Mouse (Mus musculus) liver, embryonic 12.5 days (tissue): ENCODE results near the gene Ppara. TPM values are rescaled to one million over a fixed set of nuclear protein-coding genes. Genes with fewer than 3 reads are reported as not detected.

Source experiments
- ATAC-seq: fragments of 200-750 bp; cut with Nextera tagmentation; 2 replicates; pipeline ENCODE4 v1.8.0; 2017; ENCODE audit warnings: moderate number of reproducible peaks, mild to moderate bottlenecking, moderate library complexity
- H3K27ac ChIP-seq: fragments of 300-500 bp; sonication (generic); 2 replicates; pipeline ENCODE4 v1.5.1; 2016; ENCODE audit warnings: mild to moderate bottlenecking
- H3K27me3 ChIP-seq: fragments of 300-500 bp; sonication (generic); replicated peaks from 2 replicates; pipeline ENCODE4 v1.6.1; 2016; ENCODE audit warnings: mild to moderate bottlenecking, moderate library complexity
- H3K36me3 ChIP-seq: fragments of 300-500 bp; sonication (generic); 2 replicates; pipeline ENCODE4 v1.6.1; 2016; ENCODE audit warnings: mild to moderate bottlenecking, moderate library complexity
- H3K4me1 ChIP-seq: fragments of 300-500 bp; sonication (generic); 2 replicates; pipeline ENCODE4 v1.6.1; 2016
- H3K4me2 ChIP-seq: fragments of 300-500 bp; sonication (generic); 2 replicates; pipeline ENCODE4 v1.6.1; 2016; ENCODE audit warnings: mild to moderate bottlenecking, moderate library complexity
- H3K4me3 ChIP-seq: fragments of 300-500 bp; sonication (generic); 2 replicates; pipeline ENCODE4 v1.5.1; 2016; ENCODE audit warnings: mild to moderate bottlenecking, moderate library complexity
- H3K9ac ChIP-seq: fragments of 300-500 bp; sonication (generic); 2 replicates; pipeline ENCODE4 v1.6.1; 2016; ENCODE audit warnings: mild to moderate bottlenecking, moderate library complexity
- H3K9me3 ChIP-seq: fragments of 300-500 bp; sonication (generic); replicated peaks from 2 replicates; pipeline ENCODE4 v1.6.1; 2016; ENCODE audit warnings: mild to moderate bottlenecking, moderate library complexity
- WGBS: fragments of 180-500 bp; shearing (Covaris S2); methylation state at CpG from one replicate; pipeline ENCODE4 v1.1.7; 2016; ENCODE audit not compliant: insufficient replicate concordance; 5-methylcytosine and 5-hydroxymethylcytosine counted together
- polyA plus RNA-seq: library from polyadenylated mRNA; unstranded; fragments of >200 nt; fragmentation: Nextera tagmentation; extraction: Ambion mirVana; gene quantifications from 2 replicates; pipeline ENCODE4 v1.2.1, GENCODE M21; 2016

Ppara gene
- polyA plus RNA-seq, 1 experiment from 2014 or later = 5.7 TPM

- Histone ChIP-seq H3K4me1 (peaks cover 42% of the 10 kb centered on the region), H3K9me3 (0 out of 2 replicates have a peak, but pooled peaks cover 6% of the 10 kb centered on the region), H3K4me2 (peak overlapping the region; percentile 93), H3K27ac (peak overlapping the region; percentile 89), H3K27me3 (no peaks in the 10 kb centered on the region), H3K4me3 (peak overlapping the region; percentile 77), H3K36me3 (0 out of 2 replicates have a peak, but pooled peaks cover 6% of the 10 kb centered on the region), H3K9ac (peak overlapping the region; percentile 87)
- 2% methylated on average over 36 of the region's 36 CpGs for WGBS
- ATAC-seq = peak; percentile 87
Observed at GRCm38 (mm10) chr15:85810806-85811521, 76.2 kb downstream of the Ppara start.

DNA sequence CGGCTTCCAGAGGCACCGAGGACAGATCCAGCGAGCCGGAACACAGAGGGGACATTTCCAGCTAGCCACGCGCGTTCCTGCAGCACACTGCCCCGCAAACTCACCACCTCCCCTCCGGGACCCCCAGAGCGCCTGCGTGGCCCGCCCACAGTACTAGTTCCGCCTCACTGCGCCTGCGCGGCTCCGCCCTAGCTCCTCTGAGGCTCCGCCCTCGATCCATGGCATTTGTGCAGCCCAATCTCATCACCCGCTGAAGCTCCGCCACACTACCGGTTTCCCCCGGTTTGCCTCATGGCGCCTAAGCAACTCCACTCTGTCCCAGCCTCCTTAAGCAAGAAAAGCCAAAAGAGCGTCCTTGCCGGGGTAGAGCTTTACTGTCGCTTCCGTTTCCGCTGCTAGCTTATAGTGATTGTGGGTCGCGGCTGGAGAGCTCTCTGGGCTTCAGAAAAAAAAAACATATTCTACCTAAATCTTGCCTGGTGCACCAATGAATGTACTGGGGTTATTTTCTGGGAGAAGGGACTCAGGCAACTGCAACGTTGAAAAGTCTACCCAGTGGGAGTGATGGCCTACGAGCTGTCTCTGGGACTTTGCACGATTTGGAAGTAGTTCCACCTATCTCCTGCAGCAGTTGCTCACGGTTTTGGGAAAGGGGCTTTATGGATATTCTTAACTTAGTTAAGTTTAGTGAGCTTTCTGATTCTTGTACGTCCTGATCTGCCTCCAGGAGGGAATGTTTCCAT is 76.9 kb downstream of the Ppara start, which contains the start of gene Cdpf1:
Gene Cdpf1 (minus strand): TSS at position 163 of the 743 bp plus-strand sequence.
- Histone ChIP-seq H3K36me3 (0 out of 2 replicates have a peak, but pooled peaks cover 6% of the 10 kb centered on the region), H3K9me3 (peaks cover 10% of the 10 kb centered on the region), H3K9ac (peak within 1 kb of the TSS; percentile 87), H3K27me3 (no peaks in the 10 kb centered on the region), H3K4me1 (peaks cover 42% of the 10 kb centered on the region), H3K4me3 (peak within 1 kb of the TSS; percentile 77), H3K27ac (peak within 1 kb of the TSS; percentile 89), H3K4me2 (peak within 1 kb of the TSS; percentile 93)
- 2% methylated on average over 35 of the region's 36 CpGs for WGBS
- ATAC-seq = peak; percentile 93

DNA sequence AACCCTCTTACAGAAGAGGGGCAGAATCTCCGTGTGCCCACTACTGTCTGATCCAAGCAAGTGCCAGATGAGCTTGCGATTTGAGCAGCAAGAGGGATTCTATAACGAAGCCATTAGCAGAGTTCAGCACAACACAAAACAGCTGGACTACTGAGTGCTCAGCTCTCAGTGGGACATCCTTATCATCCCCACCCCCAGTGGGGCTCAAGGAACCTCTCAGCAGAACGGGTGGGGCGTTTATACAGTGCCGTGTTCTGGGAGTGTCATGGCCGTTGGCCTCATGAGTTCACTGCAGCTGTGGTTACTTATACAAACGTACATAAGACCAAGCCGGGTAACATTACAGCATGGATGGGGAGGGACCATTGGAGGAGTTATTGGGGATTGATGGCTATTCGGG is 78.6 kb downstream of the Ppara start:
- Histone ChIP-seq H3K9ac (no peak overlapping the region), H3K27ac (no peak overlapping the region), H3K4me3 (no peak overlapping the region), H3K4me2 (peak overlapping the region; percentile 16; the same call in 1 of the 2 replicates), H3K9me3 (peaks cover 27% of the 10 kb centered on the region), H3K36me3 (no peaks in the 10 kb centered on the region), H3K27me3 (no peaks in the 10 kb centered on the region), H3K4me1 (peaks cover 42% of the 10 kb centered on the region)
- ATAC-seq = no peak
- WGBS = 50% methylated on average over 10 of the region's 10 CpGs

GRCm38 (mm10) chr15:85821203-85822010 is 86.6 kb downstream of the Ppara start, which contains the start of gene Pkdrej:
Pkdrej (minus strand) TSS chr15:85821734.
- WGBS = 2% methylated on average over 64 of the region's 65 CpGs
- Histone ChIP-seq H3K27me3 (peaks cover 53% of the 10 kb centered on the region), H3K27ac (no peak within 1 kb of the TSS), H3K4me3 (peak within 1 kb of the TSS; percentile 58), H3K4me2 (peak within 1 kb of the TSS; percentile 88), H3K36me3 (no peaks in the 10 kb centered on the region), H3K9me3 (peaks cover 32% of the 10 kb centered on the region), H3K9ac (peak within 1 kb of the TSS; percentile 70), H3K4me1 (peaks cover 13% of the 10 kb centered on the region)
- peak; percentile 73 for ATAC-seq

- Histone ChIP-seq H3K9ac (peak overlapping the region; percentile 70), H3K4me3 (peak overlapping the region; percentile 58), H3K4me1 (peaks cover 19% of the 10 kb centered on the region), H3K27me3 (peaks cover 53% of the 10 kb centered on the region), H3K9me3 (peaks cover 26% of the 10 kb centered on the region), H3K4me2 (peak overlapping the region; percentile 88), H3K27ac (no peak overlapping the region), H3K36me3 (no peaks in the 10 kb centered on the region)
- 23% methylated on average over 4 of the region's 4 CpGs for WGBS
- no peak for ATAC-seq
Observed at GRCm38 (mm10) chr15:85822011-85822359, 87.2 kb downstream of the Ppara start.

DNA sequence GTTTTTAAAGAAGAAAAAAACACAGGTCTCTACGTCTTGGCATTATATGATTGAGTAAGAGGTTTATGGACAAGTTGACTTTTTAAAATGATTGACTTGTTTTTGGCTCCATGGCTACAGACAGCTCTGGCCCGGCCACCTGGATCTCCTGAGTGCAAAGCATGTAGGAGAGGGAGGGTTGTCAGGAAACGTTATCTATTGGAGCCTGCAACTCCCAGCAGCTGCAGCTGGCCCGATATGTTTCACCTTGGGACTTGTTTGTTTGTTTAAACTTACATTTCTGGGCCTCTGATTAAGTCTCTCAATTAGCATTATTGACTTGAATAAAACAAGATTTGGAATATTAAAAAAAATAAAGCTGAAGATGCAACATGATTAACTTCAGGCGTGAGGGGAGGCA is 91.9 kb downstream of the Ppara start:
- peak; percentile 85 for ATAC-seq
- Histone ChIP-seq H3K4me2 (peak overlapping the region; percentile 47), H3K36me3 (no peaks in the 10 kb centered on the region), H3K4me3 (no peak overlapping the region), H3K4me1 (peaks cover 50% of the 10 kb centered on the region), H3K9ac (peak overlapping the region; percentile 7; the same call in 1 of the 2 replicates), H3K9me3 (no peaks in the 10 kb centered on the region), H3K27ac (peak overlapping the region; percentile 60), H3K27me3 (peaks cover 25% of the 10 kb centered on the region)
- WGBS = 33% methylated on average over 5 of the region's 5 CpGs

DNA sequence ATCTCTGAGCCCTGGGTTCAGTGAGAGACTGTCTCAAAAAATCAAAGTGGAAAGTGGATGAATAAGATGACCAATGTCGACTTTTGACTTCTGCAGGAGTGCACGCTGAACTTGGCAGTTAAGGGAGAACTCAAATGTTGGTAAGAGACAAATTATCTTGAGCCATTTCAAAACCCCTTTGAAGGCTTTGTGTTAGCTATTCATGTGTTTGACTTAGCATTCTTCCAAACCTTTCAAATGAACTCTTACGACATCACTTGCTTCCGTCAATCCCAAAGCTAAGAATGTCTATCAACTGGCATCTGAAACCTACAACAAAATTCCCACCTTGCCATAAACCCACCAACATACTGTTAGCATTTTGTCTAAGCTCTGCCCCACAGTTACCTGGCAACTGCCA is 93.3 kb downstream of the Ppara start:
- no peaks in the 10 kb centered on the region for H3K36me3 ChIP-seq
- peaks cover 61% of the 10 kb centered on the region for H3K4me1 ChIP-seq
- H3K4me3 ChIP-seq = no peak overlapping the region
- H3K9ac ChIP-seq = no peak overlapping the region
- H3K27ac ChIP-seq = no peak overlapping the region
- 68% methylated on average over 4 of the region's 4 CpGs for WGBS
- H3K4me2 ChIP-seq = no peak overlapping the region
- H3K9me3 ChIP-seq = no peaks in the 10 kb centered on the region
- ATAC-seq = no peak
- peaks cover 11% of the 10 kb centered on the region; the same call in 1 of the 2 replicates for H3K27me3 ChIP-seq

DNA sequence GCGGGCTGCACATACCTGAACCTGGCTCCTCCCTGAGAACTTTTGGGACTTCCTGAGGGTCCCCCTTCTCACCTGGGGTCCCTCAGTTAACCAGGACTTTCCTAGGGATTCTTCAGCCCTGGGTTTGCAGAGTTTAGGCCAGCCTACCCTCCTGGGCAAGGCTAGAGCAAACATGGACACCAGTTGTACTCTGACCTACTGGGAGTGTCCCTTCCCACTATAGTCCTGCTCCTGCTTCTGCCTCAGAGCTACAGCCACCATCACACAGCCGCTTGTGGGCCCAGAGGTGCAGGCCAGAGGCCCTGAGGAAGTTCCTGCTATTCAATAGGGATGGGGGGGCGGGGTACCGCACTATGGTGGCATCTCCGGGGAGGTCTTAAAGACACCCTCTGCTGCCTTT is 94.7 kb downstream of the Ppara start:
- ATAC-seq = no peak

DNA sequence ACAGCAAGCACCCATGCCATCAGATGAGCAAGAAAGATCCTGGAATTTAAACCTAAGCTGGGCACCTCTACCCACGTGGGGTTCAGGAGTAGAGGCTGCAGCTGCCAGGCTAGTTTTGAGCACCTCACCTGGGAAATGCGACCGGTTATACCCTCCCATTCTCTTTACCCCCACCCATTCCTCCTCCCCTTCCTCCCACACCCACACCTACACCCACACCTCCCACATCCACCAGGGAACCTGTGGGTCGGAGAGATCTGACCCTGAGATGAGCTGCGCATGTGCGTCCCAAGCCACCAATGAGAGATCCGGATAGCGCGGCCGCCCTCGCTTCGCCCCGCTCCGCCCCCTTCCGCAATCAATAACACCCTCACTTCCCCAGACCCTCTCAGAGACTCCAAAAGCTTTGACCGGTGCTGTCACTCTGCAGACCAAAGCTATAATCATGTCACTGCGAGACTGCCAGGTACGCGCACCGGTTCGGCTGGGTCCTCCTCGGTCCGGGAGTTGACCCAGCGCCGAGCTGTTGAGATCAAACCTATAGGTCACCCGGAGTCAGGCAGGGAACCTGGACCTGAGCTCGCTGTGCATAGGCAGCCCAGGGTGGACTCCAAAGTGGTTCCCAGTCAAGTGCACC is 97.3 kb downstream of the Ppara start, which contains the start of gene Ttc38:
Gene Ttc38 (plus strand): TSS at position 353 of the 637 bp plus-strand sequence.
- H3K4me1 ChIP-seq = peaks cover 57% of the 10 kb centered on the region
- no peaks in the 10 kb centered on the region for H3K9me3 ChIP-seq
- peak within 1 kb of the TSS; percentile 62 for H3K9ac ChIP-seq
- ATAC-seq = peak; percentile 88
- H3K4me3 ChIP-seq = peak within 1 kb of the TSS; percentile 64
- H3K36me3 ChIP-seq = no peaks in the 10 kb centered on the region
- no peaks in the 10 kb centered on the region for H3K27me3 ChIP-seq
- peak within 1 kb of the TSS; percentile 76 for H3K27ac ChIP-seq
- H3K4me2 ChIP-seq = peak within 1 kb of the TSS; percentile 79
- under 1% methylated on average over 27 of the region's 27 CpGs for WGBS

More for the DNA sequence above, 94.7 kb downstream of the Ppara start:
- Histone ChIP-seq H3K4me3 (no peak overlapping the region), H3K4me1 (peaks cover 65% of the 10 kb centered on the region), H3K9ac (no peak overlapping the region), H3K27ac (peak overlapping the region; percentile 31), H3K36me3 (no peaks in the 10 kb centered on the region), H3K9me3 (no peaks in the 10 kb centered on the region), H3K27me3 (no peaks in the 10 kb centered on the region), H3K4me2 (no peak overlapping the region)
- 63% methylated on average over 5 of the region's 5 CpGs for WGBS

DNA sequence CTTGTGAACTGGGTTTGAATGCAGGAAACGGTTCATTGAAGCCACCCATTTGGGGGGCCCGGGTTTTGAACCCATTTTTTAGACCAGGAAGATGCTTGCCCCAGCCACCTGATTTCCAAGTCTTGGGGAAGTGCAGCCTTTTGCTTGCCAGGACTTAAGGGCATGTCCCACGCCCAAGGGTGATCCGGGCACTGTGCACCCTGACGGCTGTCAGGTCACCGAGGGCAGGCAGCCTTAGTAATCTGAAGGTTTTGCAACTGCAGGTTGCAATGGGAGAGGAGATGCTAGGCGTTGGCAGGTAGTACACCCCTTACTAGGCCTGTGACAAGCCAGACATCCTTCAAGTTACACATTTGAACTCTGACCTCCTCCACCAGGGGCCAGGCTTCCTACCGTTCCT is 97.8 kb downstream of the Ppara start:
- H3K27ac ChIP-seq = peak overlapping the region; percentile 76
- no peak for ATAC-seq
- H3K4me3 ChIP-seq = peak overlapping the region; percentile 64
- H3K4me1 ChIP-seq = peaks cover 52% of the 10 kb centered on the region
- peak overlapping the region; percentile 79 for H3K4me2 ChIP-seq
- H3K27me3 ChIP-seq = no peaks in the 10 kb centered on the region
- H3K9ac ChIP-seq = peak overlapping the region; percentile 62
- 41% methylated on average over 8 of the region's 8 CpGs for WGBS
- H3K36me3 ChIP-seq = no peaks in the 10 kb centered on the region
- H3K9me3 ChIP-seq = no peaks in the 10 kb centered on the region

DNA sequence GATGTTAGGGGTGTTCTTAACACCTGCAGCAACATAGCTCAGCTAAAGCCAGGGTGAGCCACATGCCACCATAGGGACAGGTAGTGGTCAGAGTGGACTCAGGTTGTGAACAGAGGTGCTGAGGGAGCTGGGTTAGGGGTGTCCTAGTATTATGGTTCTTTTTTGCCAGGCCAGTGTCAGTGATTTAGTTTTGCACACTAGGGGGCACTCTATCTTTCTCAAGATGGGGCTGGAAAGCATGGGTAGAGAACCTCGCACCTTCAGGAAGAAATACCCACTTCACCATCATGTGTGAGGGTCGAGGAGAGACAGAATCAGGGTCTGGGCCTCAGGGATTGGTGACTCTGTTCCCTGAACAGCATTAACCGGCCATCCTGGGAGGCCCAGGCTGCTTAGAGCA is 100.6 kb downstream of the Ppara start:
- no peak overlapping the region for H3K9ac ChIP-seq
- H3K4me2 ChIP-seq = no peak overlapping the region
- ATAC-seq = no peak
- no peaks in the 10 kb centered on the region for H3K36me3 ChIP-seq
- WGBS = 45% methylated on average over 3 of the region's 3 CpGs
- no peaks in the 10 kb centered on the region for H3K9me3 ChIP-seq
- H3K4me3 ChIP-seq = no peak overlapping the region
- no peak overlapping the region for H3K27ac ChIP-seq
- H3K4me1 ChIP-seq = peaks cover 26% of the 10 kb centered on the region
- H3K27me3 ChIP-seq = no peaks in the 10 kb centered on the region
